ENCODE assay signal across 22 mouse cellular contexts in the genomic region with DNA sequence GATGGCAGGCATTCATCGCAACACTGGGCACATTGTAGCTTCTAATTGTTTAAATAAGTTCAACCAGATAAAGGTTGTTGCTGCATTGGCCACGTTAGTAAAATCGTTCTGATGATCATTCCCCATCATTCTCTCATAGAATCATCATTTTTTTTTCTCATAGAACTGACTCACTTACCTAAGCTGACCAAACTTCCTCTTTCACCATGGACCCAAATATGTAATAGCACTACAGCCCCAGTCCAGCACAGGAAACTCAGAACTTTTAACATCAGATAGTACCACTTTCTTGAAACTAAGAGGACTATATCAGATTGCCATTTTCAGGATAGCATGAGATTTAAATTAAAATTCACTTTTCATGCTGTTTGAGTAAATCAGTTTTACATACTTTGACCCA.
DNase-seq lines count a peak whose midpoint lies in the region; ATAC-seq and TF ChIP-seq lines count a peak whose summit lies in the region.
"Had no signal": no experiment of that assay in that cellular context is flagged by ENCODE, and none has a peak within 500 bp of the region (broad histone marks: within the 10 kb centered on the region; RNA-seq: fewer than 3 reads in every experiment).

No protein-coding gene starts in this region.

- TF ChIP-seq CTCF in CH12.LX (conservative IDR thresholded peaks at IDR 0.05 in 1 of 2, IDR thresholded peaks at IDR 0.05 in 1 of 2; ENCODE audit: low read depth in 2 of 2, low read length in 2 of 2), result no peak
- TF ChIP-seq CTCF in cerebellum, adult 2 months (IDR thresholded peaks at IDR 0.05; ENCODE audit: borderline replicate concordance, insufficient read depth, low read depth, low read length), result no peak

- dilution Hi-C loops in CH12.LX (cut with MboI; ENCODE audit: extremely low pct_ligation_motif_present, extremely low pct_unique_long_range_greater_than_20kb, low sequenced_read_pairs), result no loop called here

- TF ChIP-seq EP300 in CH12.LX (IDR thresholded peaks at IDR 0.05; ENCODE audit: low read length), result no peak

- H3K79me2 ChIP-seq in CH12.LX (replicated peaks; ENCODE audit: control insufficient read depth, extremely low read depth, insufficient read depth, poor library complexity, severe bottlenecking), result no peaks in the 10 kb centered on the region

- WGBS in heart, embryonic 12.5 days, result 77% methylated on average over 3 of the region's 3 CpGs
- WGBS in cerebellum, adult 2 months, result 83% methylated on average over 3 of the region's 3 CpGs

- TF ChIP-seq RAD21 in CH12.LX (IDR thresholded peaks at IDR 0.05; ENCODE audit: low read depth, low read length), result no peak

- H3K4me2 ChIP-seq in heart, embryonic 12.5 days, result no peak overlapping the region
- H3K4me2 ChIP-seq in CH12.LX (ENCODE audit: insufficient read depth, low read depth, poor library complexity, severe bottlenecking), result no peak overlapping the region
- H3K4me2 ChIP-seq: embryonic facial prominence, embryonic 12.5 days; forebrain, embryonic 13.5 days; forebrain, embryonic 15.5 days had no signal

- ATAC-seq in heart, embryonic 12.5 days (ENCODE audit: insufficient number of reproducible peaks, low FRiP score), result no peak
- ATAC-seq in megakaryocyte, adult 5-6 weeks (ENCODE audit: poor library complexity, severe bottlenecking), result peak; percentile 80
- peak; percentile 51 for ATAC-seq in neutrophil, adult 5-6 weeks (ENCODE audit: extremely low read depth, insufficient number of reproducible peaks, low FRiP score, poor library complexity, severe bottlenecking)
- ATAC-seq: forebrain, embryonic 13.5 days; forebrain, embryonic 15.5 days had no signal

- no peaks in the 10 kb centered on the region for H3K36me3 ChIP-seq in heart, embryonic 12.5 days
- no peaks in the 10 kb centered on the region for H3K36me3 ChIP-seq in CH12.LX (replicated peaks in 1 of 2; ENCODE audit: control insufficient read depth in 1 of 2, insufficient read depth in 1 of 2, low read length in 1 of 2)
- H3K36me3 ChIP-seq: embryonic facial prominence, embryonic 10.5 days; embryonic facial prominence, embryonic 12.5 days; forebrain, embryonic 15.5 days had no signal

- DNase-seq in heart, adult 11 months, result peak; percentile 39
- peak; percentile 24 for DNase-seq in CH12.LX (ENCODE audit: extremely low read depth)
- no peak for DNase-seq in urinary bladder, postnatal 25 days (ENCODE audit: low spot score)
- DNase-seq in embryo, embryonic 10.5 days (ENCODE audit: low spot score), result no peak
- DNase-seq in cerebellum, adult 2 months, result no peak
- DNase-seq: adrenal gland, adult 2 months; adrenal gland, postnatal 10 days; adrenal gland, postnatal 25 days; B cell, adult 2 months; cerebellum, adult 11 months; cerebellum, adult 8-10 months; cerebellum, adult 9-11 months; cerebellum, postnatal 14 days; cerebellum, postnatal 36 days; forebrain, postnatal 0 days had no signal

- H3K9me3 ChIP-seq in heart, embryonic 12.5 days (replicated peaks), result no peaks in the 10 kb centered on the region
- H3K9me3 ChIP-seq in CH12.LX (replicated peaks; ENCODE audit: low read length), result no peaks in the 10 kb centered on the region
- H3K9me3 ChIP-seq: embryonic facial prominence, embryonic 10.5 days; embryonic facial prominence, embryonic 12.5 days; forebrain, embryonic 13.5 days; forebrain, embryonic 15.5 days had no signal

- H3K27ac ChIP-seq in heart, embryonic 12.5 days (ENCODE audit: poor library complexity, severe bottlenecking), result no peak overlapping the region
- H3K27ac ChIP-seq in CH12.LX (ENCODE audit: insufficient read depth, low read depth), result no peak overlapping the region
- no peak overlapping the region for H3K27ac ChIP-seq in cerebellum, adult 2 months (ENCODE audit: insufficient read depth, low read length)
- H3K27ac ChIP-seq: embryonic facial prominence, embryonic 10.5 days; embryonic facial prominence, embryonic 12.5 days; forebrain, embryonic 13.5 days; forebrain, embryonic 15.5 days had no signal

- in situ Hi-C loops in CH12.LX (cut with MboI; ENCODE audit: low pct_ligation_motif_present, low pct_unique_long_range_greater_than_20kb, low sequenced_read_pairs), result no loop called here

- H3K4me1 ChIP-seq in heart, embryonic 12.5 days (replicated peaks), result no peaks in the 10 kb centered on the region
- peaks cover 3 to 16% of the 10 kb centered on the region in 2 experiments; a peak in 2 of 4 replicates for H3K4me1 ChIP-seq in CH12.LX (ENCODE audit: control insufficient read depth in 1 of 2, insufficient read depth in 2 of 2)
- no peaks in the 10 kb centered on the region for H3K4me1 ChIP-seq in cerebellum, adult 2 months (ENCODE audit: control insufficient read depth, insufficient read depth, low read length)
- H3K4me1 ChIP-seq: embryonic facial prominence, embryonic 10.5 days; embryonic facial prominence, embryonic 12.5 days; forebrain, embryonic 13.5 days; forebrain, embryonic 15.5 days had no signal

- no peak overlapping the region for H3K9ac ChIP-seq in heart, embryonic 12.5 days
- no peak overlapping the region for H3K9ac ChIP-seq in CH12.LX (ENCODE audit: insufficient read depth, low read depth)
- H3K9ac ChIP-seq: embryonic facial prominence, embryonic 12.5 days; forebrain, embryonic 13.5 days; forebrain, embryonic 15.5 days; forebrain, postnatal 0 days had no signal

- no peak overlapping the region for H3K4me3 ChIP-seq in heart, embryonic 12.5 days
- H3K4me3 ChIP-seq in CH12.LX (replicated peaks in 1 of 3; ENCODE audit: low read depth in 2 of 3, low read length in 2 of 3, poor library complexity in 1 of 3), result no peak overlapping the region
- H3K4me3 ChIP-seq in cerebellum, adult 2 months (replicated peaks; ENCODE audit: insufficient read depth, low read depth, low read length), result no peak overlapping the region
- H3K4me3 ChIP-seq: embryonic facial prominence, embryonic 10.5 days; embryonic facial prominence, embryonic 12.5 days; forebrain, embryonic 13.5 days; forebrain, embryonic 15.5 days had no signal

- no peak for TF ChIP-seq POLR2A in CH12.LX (IDR thresholded peaks at IDR 0.05; ENCODE audit: low read depth, low read length)
- no peak for TF ChIP-seq POLR2A in cerebellum, adult 2 months (IDR thresholded peaks at IDR 0.05; ENCODE audit: borderline replicate concordance, insufficient read depth, low read length)

- H3K27me3 ChIP-seq in heart, embryonic 12.5 days (replicated peaks), result no peaks in the 10 kb centered on the region
- H3K27me3 ChIP-seq in CH12.LX (replicated peaks), result no peaks in the 10 kb centered on the region
- no peaks in the 10 kb centered on the region for H3K27me3 ChIP-seq in cerebellum, adult 2 months (ENCODE audit: control insufficient read depth, insufficient read depth, low read length)
- H3K27me3 ChIP-seq: embryonic facial prominence, embryonic 12.5 days; forebrain, embryonic 13.5 days; forebrain, embryonic 15.5 days had no signal

TF ChIP-seq in CH12.LX, 34 proteins besides CTCF, POLR2A, EP300 and RAD21:
- TF ChIP-seq ZNF384 (IDR thresholded peaks at IDR 0.05; ENCODE audit: low read depth, low read length) (peak; percentile 50), NRF1 (IDR thresholded peaks at IDR 0.05; ENCODE audit: low read depth, low read length) (no peak)

Comparison
In these comparisons a context has a peak if more than half of its experiments do, and no peak if none do; other contexts are left out.
1. DNase-seq: peak in heart, adult 11 months (single experiment) and CH12.LX (single experiment); none in urinary bladder, postnatal 25 days (single experiment), embryo, embryonic 10.5 days (single experiment) and cerebellum, adult 2 months (0 of 2).